Mouse (Mus musculus): ENCODE measurements at regions not wholly inside any gene's neighbourhood (a gene's known extent, or its start where the extent isn't known, plus 50 kb on each side); places are given as distances from the start of the nearest gene placed in this dataset.

DNA sequence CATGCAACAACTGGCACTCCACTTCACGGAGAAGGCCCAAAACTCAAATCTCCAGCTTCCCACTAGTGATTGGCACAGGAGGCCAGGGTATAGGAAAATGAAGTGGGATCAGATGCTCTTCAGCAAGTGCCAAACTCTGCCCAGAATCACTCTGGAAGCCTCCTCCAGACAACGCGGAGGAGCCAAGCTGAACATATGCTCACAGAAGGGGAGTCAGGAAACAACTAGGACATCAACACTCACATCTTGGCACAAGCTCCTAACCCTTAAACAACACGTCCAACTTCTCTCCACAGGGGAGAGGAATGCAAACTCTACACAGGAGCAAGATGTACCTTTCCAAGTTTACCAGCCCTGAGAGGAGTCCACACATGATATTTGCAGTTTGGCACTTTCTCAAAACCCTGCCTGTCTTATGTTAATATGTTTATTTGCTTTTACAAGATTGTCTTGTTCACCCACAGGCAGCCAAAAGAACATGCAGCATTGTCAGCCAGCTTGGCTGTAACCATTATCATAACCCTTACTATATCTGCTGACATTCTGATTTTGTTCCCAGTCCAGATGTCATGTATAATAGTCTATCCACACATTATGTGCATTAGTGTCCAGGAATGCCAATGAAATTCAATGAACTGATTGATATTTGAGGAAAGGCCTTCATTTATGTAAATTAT is 440.1 kb upstream of the B3galt2 start:
- DNase-seq (ENCODE audit: low read depth, low spot score) = no peak
- H3K27me3 ChIP-seq (ENCODE audit: control insufficient read depth in 1 of 2, insufficient read depth in 2 of 2, low read length in 2 of 2) = no peaks in the 10 kb centered on the region
- no peaks in the 10 kb centered on the region for H3K79me2 ChIP-seq (ENCODE audit: control insufficient read depth, insufficient read depth, low read length, poor library complexity)
- peaks cover 0 to 7% of the 10 kb centered on the region in 2 experiments; a peak in 2 of 4 replicates for H3K36me3 ChIP-seq (ENCODE audit: control insufficient read depth in 1 of 2, insufficient read depth in 2 of 2, low read length in 2 of 2)
- H3K4me1 ChIP-seq (ENCODE audit: control insufficient read depth in 1 of 2, insufficient read depth in 2 of 2, low read length in 2 of 2) = peaks cover 4 to 5% of the 10 kb centered on the region in 2 experiments; a peak in 3 of 4 replicates
- TF ChIP-seq CHD2 (IDR thresholded peaks at IDR 0.05; ENCODE audit: low read length) (no peak), TCF12 (IDR thresholded peaks at IDR 0.05; ENCODE audit: low read depth, low read length) (no peak), SMC3 (IDR thresholded peaks at IDR 0.05; ENCODE audit: low read depth, low read length) (no peak), CHD1 (IDR thresholded peaks at IDR 0.05; ENCODE audit: low read depth, low read length) (no peak), BHLHE40 (IDR thresholded peaks at IDR 0.05; ENCODE audit: borderline replicate concordance, low read depth, low read length) (no peak), MYB (IDR thresholded peaks at IDR 0.05; ENCODE audit: low read depth, low read length) (no peak), MEF2A (IDR thresholded peaks at IDR 0.05; ENCODE audit: extremely low read depth, insufficient replicate concordance, low read depth, low read length, poor library complexity, severe bottlenecking) (no peak), MXI1 (IDR thresholded peaks at IDR 0.05; ENCODE audit: low read depth, low read length) (no peak), TBP (IDR thresholded peaks at IDR 0.05; ENCODE audit: low read depth, low read length) (no peak), POLR2AphosphoS2 (IDR thresholded peaks at IDR 0.05; ENCODE audit: low read length) (no peak), UBTF (IDR thresholded peaks at IDR 0.05; ENCODE audit: borderline replicate concordance, insufficient read depth, low read depth, low read length) (no peak), ZKSCAN1 (IDR thresholded peaks at IDR 0.05; ENCODE audit: low read depth, low read length) (no peak), RAD21 (IDR thresholded peaks at IDR 0.05; ENCODE audit: low read depth, low read length) (no peak), ELF1 (IDR thresholded peaks at IDR 0.05; ENCODE audit: low read depth, low read length) (no peak), MAZ (IDR thresholded peaks at IDR 0.05; ENCODE audit: low read depth, low read length) (no peak), USF1 (IDR thresholded peaks at IDR 0.05; ENCODE audit: low read depth, low read length) (no peak), JUND (IDR thresholded peaks at IDR 0.05; ENCODE audit: low read depth, low read length) (no peak), POLR2AphosphoS5 (IDR thresholded peaks at IDR 0.05; ENCODE audit: borderline replicate concordance, low read depth, low read length) (no peak), E2F4 (IDR thresholded peaks at IDR 0.05; ENCODE audit: borderline replicate concordance, low read depth, low read length) (no peak)
- H3K9me3 ChIP-seq (replicated peaks; ENCODE audit: insufficient read depth, low read length) = no peaks in the 10 kb centered on the region
- no peak overlapping the region for H3K27ac ChIP-seq (ENCODE audit: control insufficient read depth, low read depth, low read length)
- H3K4me3 ChIP-seq (ENCODE audit: control insufficient read depth in 1 of 2, insufficient read depth in 1 of 2, low read depth in 2 of 2, low read length in 2 of 2) = no peak overlapping the region
- no peak overlapping the region for H3K9ac ChIP-seq (ENCODE audit: control insufficient read depth, low read depth, low read length, poor library complexity, severe bottlenecking)

DNA sequence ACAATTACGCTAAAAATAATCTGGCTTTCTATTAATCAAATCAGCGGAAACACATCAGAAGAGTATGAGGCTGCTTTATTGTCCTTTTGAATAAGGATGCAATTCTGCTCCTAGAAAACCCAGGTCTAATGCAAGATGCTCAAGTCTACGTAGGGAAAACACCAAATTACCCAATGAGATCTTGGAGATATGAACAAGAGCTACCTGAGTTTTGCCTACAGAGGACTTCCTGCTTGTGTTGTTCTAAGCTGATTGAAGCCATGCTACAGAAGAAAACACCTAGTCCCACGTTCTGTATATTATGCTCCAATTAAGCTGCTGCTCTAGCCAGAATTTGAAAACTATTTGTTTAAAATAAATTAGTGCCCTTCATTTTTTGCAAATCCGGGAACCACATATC is 439.5 kb upstream of the B3galt2 start:
- H3K4me1 ChIP-seq (ENCODE audit: control insufficient read depth in 1 of 2, insufficient read depth in 2 of 2, low read length in 2 of 2) = peaks cover 4 to 5% of the 10 kb centered on the region in 2 experiments; a peak in 3 of 4 replicates
- H3K36me3 ChIP-seq (ENCODE audit: control insufficient read depth in 1 of 2, insufficient read depth in 2 of 2, low read length in 2 of 2) = peaks cover 0 to 7% of the 10 kb centered on the region in 2 experiments; a peak in 2 of 4 replicates
- no peak for DNase-seq (ENCODE audit: low read depth, low spot score)
- no peak overlapping the region for H3K4me3 ChIP-seq (ENCODE audit: control insufficient read depth in 1 of 2, insufficient read depth in 1 of 2, low read depth in 2 of 2, low read length in 2 of 2)
- H3K9me3 ChIP-seq (replicated peaks; ENCODE audit: insufficient read depth, low read length) = no peaks in the 10 kb centered on the region
- H3K27ac ChIP-seq (ENCODE audit: control insufficient read depth, low read depth, low read length) = no peak overlapping the region
- H3K9ac ChIP-seq (ENCODE audit: control insufficient read depth, low read depth, low read length, poor library complexity, severe bottlenecking) = no peak overlapping the region
- no peaks in the 10 kb centered on the region for H3K27me3 ChIP-seq (ENCODE audit: control insufficient read depth in 1 of 2, insufficient read depth in 2 of 2, low read length in 2 of 2)
- no peaks in the 10 kb centered on the region for H3K79me2 ChIP-seq (ENCODE audit: control insufficient read depth, insufficient read depth, low read length, poor library complexity)
- TF ChIP-seq POLR2A (IDR thresholded peaks at IDR 0.05; ENCODE audit: control insufficient read depth in 1 of 2, insufficient read depth in 1 of 2, low read depth in 1 of 2, low read length in 2 of 2, poor library complexity in 1 of 2) = no peak
- no peak for TF ChIP-seq CTCF (IDR thresholded peaks at IDR 0.05 in 2 of 3, conservative IDR thresholded peaks at IDR 0.05 in 1 of 3; ENCODE audit: control insufficient read depth in 1 of 3, insufficient read depth in 1 of 3, low read depth in 2 of 3, low read length in 3 of 3, poor library complexity in 1 of 3, severe bottlenecking in 1 of 3)
- TF ChIP-seq SIN3A (IDR thresholded peaks at IDR 0.05; ENCODE audit: low read length) = no peak
- TF ChIP-seq NELFE (IDR thresholded peaks at IDR 0.05; ENCODE audit: low read depth, low read length) = no peak
- TF ChIP-seq ETS1 (IDR thresholded peaks at IDR 0.05; ENCODE audit: low read depth, low read length) = no peak
- no peak for TF ChIP-seq TCF12 (IDR thresholded peaks at IDR 0.05; ENCODE audit: low read depth, low read length)
- TF ChIP-seq USF2 (IDR thresholded peaks at IDR 0.05; ENCODE audit: borderline replicate concordance in 1 of 2, insufficient read depth in 1 of 2, low read depth in 1 of 2, low read length in 2 of 2) = no peak
- TF ChIP-seq BHLHE40 (IDR thresholded peaks at IDR 0.05; ENCODE audit: borderline replicate concordance, low read depth, low read length) = no peak
- TF ChIP-seq NRF1 (IDR thresholded peaks at IDR 0.05; ENCODE audit: insufficient read depth, low read depth, low read length, poor library complexity, severe bottlenecking) = no peak
- TF ChIP-seq ZKSCAN1 (IDR thresholded peaks at IDR 0.05; ENCODE audit: low read depth, low read length) = no peak

Measured in MEL (cell line).